Mouse (Mus musculus) small intestine, adult 10 weeks (tissue): ENCODE data around the gene Cd69. TPM values are rescaled to one million over a fixed set of nuclear protein-coding genes. Genes with fewer than 3 reads are reported as not detected.

Experiments
- polyA plus RNA-seq: library from polyadenylated mRNA; stranded (reverse); fragments of 350-450 nt; fragmentation: Illumina TruSeq; extraction: RNeasy Lipid Tissue Mini Kit (QIAGEN cat#74804); gene quantifications from one replicate; pipeline ENCODE4 v1.2.3, GENCODE M21; 2014; ENCODE audit warnings: low replicate concordance

Cd69 gene
- polyA plus RNA-seq, result 5.6 TPM

GRCm38 (mm10) chr6:129275220-129275619 lies at the start of gene Cd69:
Cd69 (minus strand) TSS chr6:129275436.

Other genes with a start within 250 kb of the Cd69 start
- 0.89 TPM for gene Klrb1f, start 229.5 kb downstream of the Cd69 start, polyA plus RNA-seq
- 1,076 TPM for gene Clec2e, start 174.5 kb downstream of the Cd69 start, polyA plus RNA-seq
- gene Clec2d, start 94.8 kb downstream of the Cd69 start, polyA plus RNA-seq, result 496 TPM
- not detected for gene 4922502D21Rik, start 56.4 kb upstream of the Cd69 start, polyA plus RNA-seq
- 1.6 TPM for gene Clec12a, start 67.3 kb upstream of the Cd69 start, polyA plus RNA-seq
- gene Clec12b, start 110.4 kb upstream of the Cd69 start, polyA plus RNA-seq, result not detected
- gene Clec1b, start 121.9 kb upstream of the Cd69 start, polyA plus RNA-seq, result 10.4 TPM
- gene Clec9a, start 133.4 kb upstream of the Cd69 start, polyA plus RNA-seq, result 6.2 TPM
- gene Clec1a, start 176.6 kb upstream of the Cd69 start, polyA plus RNA-seq, result 2.8 TPM
- gene Olr1, start 231.7 kb upstream of the Cd69 start, polyA plus RNA-seq, result not detected
- gene Tmem52b, start 237.1 kb upstream of the Cd69 start, polyA plus RNA-seq, result not detected